Mouse (Mus musculus) kidney, adult 18-20 months (tissue): Measurements from ENCODE around the gene Tep1.
"Not testable (repeated sequence)": the region's sequence is repeated elsewhere in the genome, so short reads cannot be mapped to it uniquely, and the experiment has no call there.

Experiments
- DNase-seq: peaks from one replicate; pipeline ENCODE4 v3.0.0; 2021

The Tep1 gene

DNA sequence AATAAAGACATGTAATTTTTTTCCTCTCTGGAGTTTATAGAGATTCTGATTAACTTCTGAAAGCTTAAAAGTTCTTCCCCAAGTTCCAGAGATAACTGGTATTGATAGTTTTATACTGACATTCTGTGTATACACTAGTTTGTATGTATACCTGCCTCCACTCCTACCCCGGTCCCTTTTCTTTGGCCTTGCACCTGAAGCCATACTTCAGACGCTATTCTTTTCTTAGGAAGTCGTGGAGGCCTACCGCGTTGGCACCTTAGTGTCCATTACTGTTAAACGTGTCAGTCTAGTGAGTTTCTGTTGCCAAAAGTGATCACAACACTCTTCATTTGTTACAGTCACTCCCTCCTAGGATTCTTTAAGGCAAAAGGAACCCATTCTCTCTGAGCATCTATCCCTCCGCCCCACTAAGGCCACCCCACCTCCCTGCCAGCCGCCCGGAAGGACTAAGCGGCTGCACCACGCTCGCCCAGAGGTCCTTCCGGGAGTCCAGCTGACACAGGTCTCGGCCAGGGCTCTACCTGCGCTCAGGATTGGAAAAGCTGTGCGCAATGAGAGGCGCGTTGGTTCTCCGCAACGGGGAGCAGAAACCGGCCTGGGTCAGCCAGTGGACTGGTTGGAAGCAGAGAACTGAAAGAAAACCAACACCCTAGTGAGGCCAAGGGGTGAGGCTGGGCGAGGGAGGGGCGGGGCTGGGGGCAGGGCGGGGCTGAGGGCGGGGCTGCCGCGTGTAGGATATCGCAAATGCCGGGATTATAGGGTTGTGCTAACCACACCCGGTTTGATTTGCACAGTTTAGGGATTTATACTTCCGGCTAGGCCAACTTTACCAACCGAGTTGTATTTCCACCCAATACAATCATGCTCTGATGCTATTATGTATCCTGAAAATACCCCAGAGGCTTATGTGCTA, at the start of gene Tep1:
Gene Tep1, minus strand, starts transcription at position 672 of the 916 bp plus-strand sequence.
- DNase-seq: peak; percentile 84

DNA sequence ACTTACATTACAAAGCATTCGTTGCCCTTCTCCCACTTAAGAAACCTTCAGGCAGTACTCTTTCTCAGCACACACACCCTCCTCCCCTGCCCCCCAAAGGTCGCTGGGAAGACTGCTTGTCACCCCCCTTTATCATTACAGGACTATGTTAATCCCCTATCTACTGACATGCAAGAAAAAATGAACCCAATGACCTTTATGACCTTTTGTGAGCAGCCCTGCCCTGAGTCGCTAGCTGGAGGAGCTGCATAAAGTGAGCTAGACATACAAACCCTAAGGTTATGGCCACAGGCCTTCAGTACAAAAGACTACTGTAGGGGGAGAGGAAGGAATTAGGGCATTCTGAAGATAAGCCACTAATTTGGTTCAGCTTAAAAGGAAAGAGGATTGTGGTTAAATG, 41.0 kb upstream of the Tep1 start:
- DNase-seq: no peak

DNA sequence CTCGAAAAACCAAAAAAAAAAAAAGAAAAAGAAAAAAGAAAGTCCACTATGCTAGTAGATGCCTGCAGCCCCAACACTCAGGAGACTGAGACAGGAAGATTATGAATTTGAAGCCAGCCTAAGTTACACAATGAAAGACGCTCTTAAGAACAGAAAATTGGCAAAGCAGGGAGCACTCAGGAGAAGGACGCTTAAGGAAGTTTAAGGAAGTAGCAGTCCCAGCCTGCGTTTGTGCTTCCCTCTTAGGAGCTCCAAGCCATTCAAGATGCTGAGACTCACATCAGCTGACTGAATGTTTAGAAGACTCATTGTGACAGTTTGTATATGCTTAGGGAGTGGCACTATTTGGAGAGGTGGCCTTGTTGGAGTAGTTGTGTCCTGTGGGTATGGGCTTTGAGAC, 37.8 kb upstream of the Tep1 start:
- DNase-seq: no peak

DNA sequence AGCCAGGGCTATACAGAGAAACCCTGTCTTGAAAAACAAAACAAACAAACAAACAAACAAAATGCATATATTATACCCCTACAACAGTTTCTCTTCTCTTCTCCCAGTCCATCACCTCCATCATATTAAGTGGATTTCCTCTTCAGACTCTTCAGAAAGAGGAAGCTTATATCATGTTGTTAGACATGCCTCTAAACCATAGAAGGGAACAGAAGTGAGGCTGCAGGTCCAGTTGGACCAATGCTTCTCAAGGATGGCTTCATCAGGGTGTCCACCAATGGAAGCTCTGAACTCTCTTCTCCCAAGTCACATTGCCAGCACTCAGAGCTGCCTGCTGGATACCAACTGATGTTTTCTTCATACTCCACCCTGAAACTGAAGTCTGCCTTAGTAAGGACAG, 35.0 kb upstream of the Tep1 start:
- not testable (repeated sequence) for DNase-seq

DNA sequence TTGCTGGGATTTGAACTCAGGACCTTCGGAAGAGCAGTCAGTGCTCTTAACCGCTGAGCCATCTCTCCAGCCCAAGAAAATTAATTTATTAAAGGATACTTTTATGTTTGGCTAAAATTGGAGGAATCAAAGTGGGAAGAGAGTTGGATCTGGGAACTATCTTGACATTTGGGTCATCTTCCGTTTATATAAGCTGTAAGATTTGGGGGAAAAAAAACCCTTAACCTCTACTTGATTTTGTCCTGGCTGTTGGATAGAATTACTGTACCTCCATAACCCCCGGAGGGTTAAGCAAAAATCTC, 34.4 kb upstream of the Tep1 start:
- DNase-seq: no peak

DNA sequence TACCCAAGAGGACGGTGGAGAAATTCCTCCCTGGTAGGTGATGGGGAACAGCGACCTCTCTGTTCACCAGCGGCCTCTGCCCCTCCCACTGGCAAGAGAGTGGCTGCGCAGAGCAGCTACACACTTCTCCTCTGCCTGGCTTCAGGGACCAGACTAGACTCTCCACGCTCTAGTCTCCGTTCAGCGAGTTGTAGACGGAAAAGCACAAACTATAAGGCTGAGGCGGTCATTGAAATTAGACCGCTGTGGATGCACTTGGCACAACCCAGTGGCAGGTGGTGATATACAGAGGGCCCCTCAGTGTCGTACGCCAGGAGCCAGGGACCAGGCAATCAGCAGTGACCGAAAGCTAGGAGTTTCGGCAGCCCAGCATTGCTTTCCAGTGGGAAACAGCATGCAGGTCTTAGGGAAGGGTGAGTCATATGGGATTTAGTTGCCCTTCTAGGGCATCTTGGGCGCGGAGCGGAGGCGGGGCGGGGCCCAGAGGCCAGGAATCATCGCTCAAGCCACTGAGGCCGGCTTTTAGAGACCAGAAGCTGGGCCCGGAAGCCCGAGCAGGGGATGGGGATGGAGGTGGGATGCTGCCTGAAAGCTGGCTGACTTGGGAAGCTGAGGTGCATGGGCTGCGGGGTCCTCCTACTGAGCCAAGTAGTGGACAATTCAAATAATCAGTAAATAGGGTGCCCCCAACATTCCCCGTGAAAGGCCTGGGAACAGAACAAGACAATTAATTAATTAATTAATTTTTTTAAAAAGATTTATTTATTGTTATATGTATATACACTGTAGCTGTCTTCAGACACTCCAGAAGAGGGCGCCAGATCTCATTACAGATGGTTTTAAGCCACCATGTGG, 33.8 kb upstream of the Tep1 start:
- DNase-seq: peak; percentile 21

DNA sequence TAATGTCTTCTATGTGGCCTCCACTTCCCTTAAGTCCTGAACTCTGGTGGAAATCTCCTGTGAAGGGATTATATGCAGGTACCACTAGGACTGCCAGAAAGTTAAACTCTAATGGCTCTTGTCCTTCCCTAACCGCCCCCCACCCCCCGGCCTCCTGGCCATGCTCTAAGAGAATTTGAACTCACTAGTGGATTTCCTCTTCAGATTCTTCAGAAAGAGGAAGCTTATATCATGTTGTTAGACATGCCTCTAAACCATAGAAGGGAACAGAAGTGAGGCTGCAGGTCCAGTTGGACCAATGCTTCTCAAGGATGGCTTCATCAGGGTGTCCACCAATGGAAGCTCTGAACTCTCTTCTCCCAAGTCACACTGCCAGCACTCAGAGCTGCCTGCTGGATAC, 27.6 kb upstream of the Tep1 start:
- DNase-seq: not testable (repeated sequence)

DNA sequence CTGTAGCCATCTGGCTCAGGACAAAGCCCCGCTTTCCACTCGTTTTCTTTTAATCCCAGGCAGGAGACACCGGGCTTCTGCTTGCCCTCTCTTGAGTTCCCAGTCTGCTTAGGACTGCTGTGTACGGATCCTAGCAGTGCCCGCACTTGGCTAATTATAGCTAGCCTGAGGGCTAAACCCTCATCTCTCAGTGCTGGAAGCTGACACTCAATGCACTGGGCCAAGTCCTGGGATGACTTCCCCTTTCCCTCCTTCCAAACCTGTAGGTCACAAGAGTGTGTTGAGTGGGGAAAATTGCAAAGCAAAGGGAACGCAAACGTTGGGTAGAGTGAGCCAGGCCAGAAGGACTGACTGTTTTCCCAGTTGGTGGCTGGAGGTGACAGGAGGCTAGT, 27.0 kb upstream of the Tep1 start, which contains the start of gene Klhl33:
Gene Klhl33, minus strand, starts transcription at position 134 of the 392 bp plus-strand sequence.
- DNase-seq: no peak

DNA sequence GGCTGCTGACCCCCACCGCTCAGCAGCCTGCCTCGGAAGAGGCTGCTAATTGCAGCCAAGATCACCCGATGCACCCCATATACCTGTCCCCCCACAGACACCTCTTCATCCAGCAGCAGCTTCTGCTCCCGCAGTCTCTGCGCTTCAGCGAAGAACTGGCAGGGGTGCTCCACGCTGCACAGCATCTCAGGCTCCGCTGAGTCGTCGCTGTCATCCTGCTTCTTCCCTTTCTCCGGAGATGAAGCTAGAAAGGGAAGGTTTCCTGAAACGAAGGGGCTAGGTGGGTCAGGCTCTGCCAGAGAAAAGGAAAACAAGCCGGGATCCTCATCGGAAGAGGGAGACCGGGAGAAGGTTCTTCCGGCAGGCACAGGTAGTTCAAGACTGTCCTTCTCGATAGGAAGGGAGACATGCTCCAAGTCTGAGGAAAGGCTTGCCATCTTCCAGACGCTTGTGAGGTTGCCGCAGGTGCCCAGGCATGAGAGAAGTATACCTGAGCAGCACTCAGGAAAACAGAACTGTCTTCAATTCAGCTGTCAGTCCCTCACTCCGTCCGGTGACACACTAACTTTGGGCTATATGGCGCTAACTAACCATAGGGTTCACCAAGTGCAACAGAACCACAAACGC, 26.5 kb upstream of the Tep1 start:
- no peak for DNase-seq

DNA sequence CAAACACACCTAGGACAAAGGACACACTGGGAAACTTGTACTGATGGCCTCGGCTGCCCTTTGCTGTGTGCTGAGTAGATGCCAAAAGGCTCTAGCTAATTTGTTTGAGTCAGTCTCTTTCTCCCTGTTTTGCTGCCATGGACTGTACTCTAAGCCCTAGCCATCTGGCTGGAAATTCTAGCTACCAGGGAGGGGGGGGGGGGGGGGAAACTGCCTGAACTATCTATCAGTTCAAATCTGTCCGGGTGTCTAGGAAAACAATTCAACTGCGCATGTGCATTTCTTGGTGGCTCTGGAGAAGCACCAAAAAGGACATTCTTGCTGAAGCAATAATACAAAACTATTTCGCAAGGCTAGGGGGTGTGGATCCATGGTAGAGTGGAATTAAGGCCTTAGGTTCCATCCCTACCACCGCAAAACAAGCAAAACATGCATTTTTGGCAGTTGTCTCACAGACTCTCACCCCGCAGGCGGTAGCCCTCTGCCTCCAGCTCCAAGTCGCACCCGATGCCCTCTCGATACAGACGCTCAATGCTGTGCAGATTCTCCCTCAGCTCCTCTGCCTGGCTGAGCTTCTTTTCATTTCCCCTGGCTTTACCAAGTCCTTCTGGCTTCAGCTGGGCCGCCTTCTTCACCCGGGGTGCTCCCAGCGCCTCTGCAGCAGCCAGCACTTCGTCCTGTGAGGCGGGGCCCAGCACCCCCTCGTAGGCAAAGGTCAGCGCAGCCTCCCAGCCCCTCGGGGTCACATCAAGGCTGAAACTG, 25.8 kb upstream of the Tep1 start:
- peak; percentile 42 for DNase-seq

DNA sequence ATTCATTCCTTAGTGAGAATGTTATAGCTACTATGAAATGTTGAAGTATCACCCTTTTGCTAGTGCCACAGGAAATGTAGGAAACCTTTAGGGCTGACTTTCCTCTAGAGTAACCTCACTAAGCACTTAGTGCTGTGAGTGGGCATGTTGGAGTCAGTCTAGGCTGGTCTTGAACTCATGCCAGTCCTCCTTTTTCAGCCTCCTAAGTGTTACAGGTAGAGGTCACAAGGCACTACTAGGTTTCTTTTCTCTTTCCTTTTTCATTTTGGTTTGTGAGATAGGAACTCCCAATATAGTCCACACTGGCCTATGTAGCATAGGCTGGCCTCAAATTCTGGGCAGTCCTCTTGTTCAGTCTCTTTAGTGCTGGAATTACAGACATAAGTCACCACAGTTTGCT, 25.0 kb upstream of the Tep1 start:
- no peak for DNase-seq

DNA sequence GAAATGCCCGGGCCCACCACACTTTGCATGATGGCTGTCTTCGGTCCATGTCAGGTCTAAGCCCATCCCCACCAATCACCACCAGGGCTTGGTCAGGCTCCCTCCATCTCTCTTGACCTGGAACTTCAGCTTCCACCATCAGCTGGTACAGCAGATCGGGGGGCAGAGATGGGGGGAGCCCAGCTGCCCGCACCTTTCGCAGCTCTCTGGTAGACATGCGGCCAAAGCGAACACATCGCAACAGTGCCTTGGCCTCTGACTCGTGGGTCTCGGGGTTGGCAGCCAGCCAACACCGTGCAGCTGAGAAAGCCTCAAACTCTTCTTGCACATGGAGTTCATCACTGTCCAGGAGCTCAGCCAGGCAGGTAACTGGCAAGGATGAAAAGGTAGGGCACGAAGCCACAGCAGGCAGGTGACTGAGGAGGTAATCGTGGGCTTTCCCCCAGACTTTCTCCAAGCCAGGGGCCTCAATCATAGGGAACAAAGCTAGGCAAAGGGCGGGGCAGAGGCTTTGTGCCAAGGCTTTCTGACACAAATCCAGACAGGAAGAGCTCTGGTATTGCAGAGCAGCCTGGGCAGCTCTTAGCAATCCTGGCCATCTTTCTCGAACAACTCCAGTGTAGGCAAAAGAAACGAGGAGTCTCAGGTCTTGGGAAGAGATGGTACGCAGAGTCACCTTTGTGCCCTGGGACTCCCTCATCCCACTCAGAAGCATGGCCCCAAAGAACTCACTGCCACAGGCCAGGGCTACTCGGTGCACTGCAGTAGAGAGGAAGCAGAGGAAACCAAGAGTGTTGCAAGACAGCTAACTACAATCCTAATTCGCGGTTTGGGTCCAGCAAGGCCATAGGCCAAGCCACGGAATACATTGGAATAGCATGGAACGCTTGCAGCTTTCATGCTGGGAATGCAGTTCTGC, 22.4 kb upstream of the Tep1 start:
- DNase-seq: no peak

DNA sequence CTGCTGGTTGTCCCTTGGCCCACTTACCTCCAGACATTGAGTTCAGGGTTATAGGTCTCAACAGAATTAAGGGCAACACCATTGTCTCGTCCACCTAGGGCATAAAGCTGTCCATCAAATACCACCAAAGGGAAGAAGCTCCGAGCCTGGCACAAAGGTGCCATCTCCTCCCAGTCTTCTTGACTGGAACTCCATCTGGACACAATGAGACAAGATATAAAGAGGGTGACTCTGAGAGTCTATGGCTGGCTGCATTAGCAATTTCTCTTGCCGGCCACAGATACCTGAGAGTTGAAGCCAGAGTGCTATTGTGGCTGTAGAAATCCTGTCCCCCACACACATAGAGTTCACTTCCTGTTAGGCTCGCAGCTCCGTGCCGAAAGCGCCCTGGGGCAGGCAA, 21.7 kb upstream of the Tep1 start:
- no peak for DNase-seq

DNA sequence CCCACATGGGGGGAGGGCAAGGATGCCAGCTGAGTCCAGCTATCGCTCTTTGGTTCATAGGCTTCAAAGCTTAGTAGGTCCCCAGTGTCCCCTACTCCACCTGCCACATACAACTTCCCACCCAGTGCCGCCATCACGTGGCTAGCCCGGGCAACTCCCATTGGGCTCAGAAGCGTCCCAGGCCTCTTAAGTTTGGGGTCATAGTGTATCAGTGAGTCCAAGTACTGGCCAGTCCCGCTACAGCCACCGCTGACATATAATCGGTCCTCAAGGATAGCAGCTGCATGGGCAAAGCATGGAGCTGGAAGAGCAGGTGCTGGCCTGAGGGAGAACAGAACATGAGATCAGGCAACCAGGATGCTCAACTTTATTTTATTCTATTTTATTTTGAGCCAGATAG, 21.3 kb upstream of the Tep1 start:
- DNase-seq: no peak

DNA sequence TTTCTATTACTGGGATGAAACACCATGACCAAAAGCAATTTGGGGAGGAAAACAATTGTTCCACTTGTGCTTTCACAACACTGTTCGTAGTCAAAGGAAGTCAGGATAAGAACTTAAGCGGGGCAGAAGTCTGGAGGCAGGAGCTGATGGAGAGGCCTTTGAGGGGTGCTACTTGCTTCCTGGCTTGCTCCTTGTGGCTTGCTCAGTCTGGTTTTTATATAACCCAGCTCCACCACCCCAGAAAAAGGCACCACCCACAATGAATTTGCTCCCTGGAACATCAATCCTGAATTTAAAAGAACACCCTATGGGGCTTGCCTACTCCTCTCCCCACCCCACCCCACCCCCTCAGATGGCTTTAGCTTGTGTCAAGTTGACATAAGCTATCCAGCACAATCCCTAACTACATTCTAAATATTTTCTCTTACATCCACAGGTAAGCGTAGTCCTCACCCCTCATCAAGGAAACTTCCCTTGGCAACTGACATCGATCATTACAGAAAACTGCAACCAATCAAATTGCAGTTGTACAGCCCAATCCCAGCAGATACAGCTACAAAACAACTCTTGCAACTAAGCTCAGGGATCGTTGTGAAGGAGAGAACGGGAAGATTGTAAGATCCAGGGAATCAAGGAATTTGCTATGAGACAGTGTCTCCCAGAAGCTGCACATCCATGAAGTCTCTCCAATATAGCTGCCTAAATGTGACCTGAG, 6.0 kb upstream of the Tep1 start:
- DNase-seq: no peak

DNA sequence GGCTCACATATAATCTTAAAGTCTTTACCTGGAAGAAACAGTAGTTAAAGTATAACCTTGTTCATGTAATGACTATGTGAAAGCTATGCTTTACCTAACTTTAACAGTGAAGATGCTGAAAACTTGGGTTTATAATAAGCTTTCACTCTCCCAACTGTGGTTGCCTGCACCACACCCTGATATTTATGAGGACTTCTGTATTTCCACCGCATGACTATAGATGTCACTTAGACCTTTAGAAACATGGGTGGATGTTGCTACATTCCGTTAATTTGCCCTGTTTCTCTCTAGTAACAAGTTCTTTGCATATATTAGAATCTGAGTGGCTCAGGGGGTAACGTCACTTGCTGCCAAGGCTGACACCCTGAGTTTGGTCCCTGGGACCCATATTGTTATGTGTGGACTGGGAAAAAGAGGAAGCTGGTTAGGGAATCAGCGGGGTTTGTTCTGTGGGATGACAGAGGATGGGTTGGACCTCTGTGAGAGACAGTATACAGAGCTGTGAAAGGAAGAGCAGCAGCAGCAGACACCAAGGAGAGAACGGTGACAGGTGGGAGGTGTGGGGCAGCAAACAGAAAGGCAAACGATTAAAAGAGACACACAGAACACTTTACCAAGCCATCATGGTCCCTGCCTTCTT, 5.4 kb upstream of the Tep1 start:
- no peak for DNase-seq

DNA sequence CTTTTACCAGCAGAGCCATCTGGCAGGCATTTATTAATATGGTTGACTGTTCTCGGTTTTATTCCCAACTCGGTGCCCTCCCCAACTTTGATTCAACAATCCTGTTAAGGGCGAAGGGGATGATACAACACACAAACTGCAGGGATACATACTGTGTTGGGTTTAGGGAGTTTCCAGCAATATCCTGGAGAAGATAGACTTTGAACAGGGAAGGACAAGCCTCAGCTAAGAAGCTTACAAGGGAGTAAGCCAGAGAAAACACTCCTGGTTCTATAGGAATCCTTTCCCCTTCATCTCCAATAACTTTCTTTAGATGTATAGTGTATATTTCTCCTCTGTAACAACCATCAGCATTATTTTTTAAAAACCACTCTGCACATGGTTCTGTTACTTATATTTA, 4.8 kb upstream of the Tep1 start:
- DNase-seq: no peak

DNA sequence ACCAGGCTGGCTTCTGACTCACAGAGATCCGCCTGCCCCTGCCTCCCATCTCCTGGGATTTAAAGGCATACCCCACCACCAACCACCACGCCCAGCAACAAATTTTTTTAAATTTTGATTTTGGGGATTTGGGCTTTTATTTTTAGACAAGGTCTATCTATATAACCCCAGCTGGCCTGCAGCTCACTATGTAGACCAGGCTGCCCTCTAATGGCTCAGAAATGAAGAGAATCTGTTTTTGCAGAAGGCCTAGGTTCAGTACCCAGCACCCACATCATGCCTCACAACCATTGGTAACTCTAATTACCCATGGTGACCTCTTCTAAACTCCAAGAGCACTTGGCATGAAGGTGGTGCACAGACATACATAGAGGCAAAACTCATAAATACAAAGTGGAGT, 924 bp upstream of the Tep1 start:
- no peak for DNase-seq

DNA sequence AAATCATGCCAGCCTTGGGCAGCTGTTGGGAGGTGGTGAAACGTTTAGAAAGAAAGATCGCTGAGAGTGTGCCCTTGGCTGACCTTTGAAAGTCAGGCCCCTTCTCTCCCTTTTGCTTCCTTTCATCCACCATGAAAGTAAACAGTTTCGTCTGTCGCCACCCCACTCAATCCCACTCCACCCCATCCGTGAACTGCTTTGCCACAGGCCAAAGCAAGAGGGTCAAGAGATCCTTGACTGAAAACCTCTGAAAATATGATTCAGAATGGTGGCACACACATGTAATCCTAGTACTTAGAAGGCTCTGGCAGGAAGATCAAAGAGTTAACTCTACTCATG, 414 bp upstream of the Tep1 start:
- DNase-seq: no peak

DNA sequence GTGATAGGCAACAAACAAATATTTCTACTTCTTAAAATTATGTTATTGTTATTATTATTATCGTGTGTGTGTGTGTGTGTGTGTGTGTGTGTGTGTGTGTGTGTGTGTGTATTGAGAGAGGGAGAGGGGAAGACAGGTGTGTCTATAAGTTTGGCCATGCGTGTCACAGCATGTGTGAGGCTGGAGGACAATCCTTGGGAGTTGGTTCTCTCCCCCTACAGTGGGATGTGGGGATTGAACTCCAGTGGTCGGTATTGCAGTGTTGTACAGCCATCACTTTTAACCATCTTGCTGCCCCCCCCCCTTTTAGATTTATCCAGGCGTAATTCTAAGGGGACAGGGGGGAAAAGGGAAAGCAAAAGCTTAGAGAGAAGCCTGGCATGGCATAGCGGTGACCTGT, 1.7 kb downstream of the Tep1 start:
- no peak for DNase-seq

DNA sequence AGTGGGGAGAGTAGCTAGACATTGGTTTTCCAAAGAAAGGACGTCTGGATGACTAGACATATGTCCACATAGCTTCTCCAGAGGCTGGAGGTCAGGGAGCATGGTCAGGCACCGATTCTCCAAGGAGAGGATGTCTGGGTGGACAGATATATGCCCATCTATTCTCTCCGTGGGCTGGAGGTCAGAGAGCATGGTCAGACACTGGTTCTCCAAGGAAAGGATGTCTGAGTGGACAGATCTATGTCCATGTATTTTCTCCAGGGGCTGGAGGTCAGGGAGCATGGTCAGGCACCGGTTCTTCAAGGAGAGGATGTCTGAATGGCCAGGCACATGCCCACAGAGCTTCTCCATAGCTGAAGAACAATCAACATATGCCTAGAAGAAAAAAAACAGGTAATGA, 2.1 kb downstream of the Tep1 start:
- DNase-seq: no peak
